Comparison of ENCODE assay signal across 16 mouse cellular contexts in genomic region chr7:139246086-139246485, GRCm38 (mm10). TPM values are rescaled to one million over a fixed set of nuclear protein-coding genes. Genes with fewer than 3 reads are reported as not detected.
DNase-seq lines count a peak whose midpoint lies in the region; ATAC-seq and TF ChIP-seq lines count a peak whose summit lies in the region.
"Had no signal": no experiment of that assay in that cellular context is flagged by ENCODE, and none has a peak within 500 bp of the region (broad histone marks: within the 10 kb centered on the region; RNA-seq: fewer than 3 reads in every experiment).

No protein-coding gene starts in this region.

- 0 out of 2 replicates have a peak overlapping the region, but pooled peaks have one; percentile 20 for H3K27ac ChIP-seq in gastrocnemius, adult 2 months
- H3K27ac ChIP-seq: forebrain, embryonic 15.5 days had no signal

- peak; percentile 46 for DNase-seq in gastrocnemius, adult 2 months
- DNase-seq in gastrocnemius, postnatal 25 days, result no peak
- DNase-seq in layer of hippocampus, adult 11-12 months (ENCODE audit: low spot score), result peak; percentile 27
- DNase-seq in layer of hippocampus, postnatal 14 days (ENCODE audit: low spot score in 2 of 2), result no peak
- DNase-seq in MN1 (ENCODE audit: low spot score), result peak; percentile 45
- DNase-seq in brain, adult 2 months (ENCODE audit: low read depth, low spot score), result peak; percentile 46
- no peak for DNase-seq in cerebellum, adult 11 months
- DNase-seq: cerebellum, adult 2 months; gastrocnemius, postnatal 36 days; kidney, adult 9 months; lung, adult 2 months; thymus, postnatal 36 days had no signal

- intact Hi-C loops in gastrocnemius, adult 2 months (cut with DNase I), result loop anchor here (5.0 kb wide), 1 partner anchor 141 kb away; the partner anchor contains the start of gene Inpp5a

- ATAC-seq in monocyte, adult 5-6 weeks (replicated peaks; ENCODE audit: insufficient number of reproducible peaks, low FRiP score, low TSS enrichment, poor library complexity, severe bottlenecking), result no peak
- ATAC-seq: forebrain, embryonic 15.5 days; hindbrain, embryonic 16.5 days had no signal

- H3K4me3 ChIP-seq in gastrocnemius, adult 2 months, result no peak overlapping the region
- H3K4me3 ChIP-seq: forebrain, embryonic 15.5 days had no signal

- TF ChIP-seq CTCF in gastrocnemius, adult 2 months (IDR thresholded peaks at IDR 0.05), result no peak

RNA-seq across cellular contexts. Expression of gene Pwwp2b, which starts 2.2 kb away (rescaled TPM):
- total RNA-seq in gastrocnemius, adult 2 months (2021), result 1 to 10 TPM; 3.0 to 7.4 TPM
- 1 to 10 TPM; 2.8 to 3.7 TPM for total RNA-seq in gastrocnemius, postnatal 25 days (2021)
- 10 to 100 TPM; 27.6 to 30.4 TPM for total RNA-seq in layer of hippocampus, postnatal 14 days (2021)
- total RNA-seq in monocyte, adult 5-6 weeks (2017), result 1.4 to 4.4 TPM (median 2.5 TPM) in 3 replicates

RNA-seq across cellular contexts. Expression of gene Stk32c, which starts 33.0 kb away (rescaled TPM):
- under 1 TPM in 1 of 2 experiments, not detected in 1; 0.73 TPM for total RNA-seq in gastrocnemius, adult 2 months (2021)
- under 1 TPM; 0.36 to 0.48 TPM for total RNA-seq in gastrocnemius, postnatal 25 days (2021)
- 10 to 100 TPM; 57.3 to 60.2 TPM for total RNA-seq in layer of hippocampus, postnatal 14 days (2021)
- 8.6 to 15.5 TPM (median 9.7 TPM) in 3 replicates for total RNA-seq in monocyte, adult 5-6 weeks (2017)
- total RNA-seq: megakaryocyte progenitor cell, adult 5-6 weeks had no signal

RNA-seq across cellular contexts. Expression of gene Lrrc27, which starts 33.3 kb away (rescaled TPM):
- 1 to 10 TPM; 1.6 to 4.0 TPM for total RNA-seq in gastrocnemius, adult 2 months (2021)
- 1 to 10 TPM; 3.2 to 3.9 TPM for total RNA-seq in gastrocnemius, postnatal 25 days (2021)
- total RNA-seq in layer of hippocampus, postnatal 14 days (2021), result 1 to 10 TPM; 5.8 to 7.6 TPM
- 0.53 to 1.3 TPM in 2 of 3 replicates, not detected in the other for total RNA-seq in monocyte, adult 5-6 weeks (2017)

Comparison
In these comparisons a context has a peak if more than half of its experiments do, and no peak if none do; other contexts are left out.
1. DNase-seq: peak in gastrocnemius, adult 2 months (single experiment), layer of hippocampus, adult 11-12 months (single experiment), MN1 (single experiment) and brain, adult 2 months (single experiment); none in gastrocnemius, postnatal 25 days (single experiment), layer of hippocampus, postnatal 14 days (0 of 2) and cerebellum, adult 11 months (single experiment).